In the genomic region with DNA sequence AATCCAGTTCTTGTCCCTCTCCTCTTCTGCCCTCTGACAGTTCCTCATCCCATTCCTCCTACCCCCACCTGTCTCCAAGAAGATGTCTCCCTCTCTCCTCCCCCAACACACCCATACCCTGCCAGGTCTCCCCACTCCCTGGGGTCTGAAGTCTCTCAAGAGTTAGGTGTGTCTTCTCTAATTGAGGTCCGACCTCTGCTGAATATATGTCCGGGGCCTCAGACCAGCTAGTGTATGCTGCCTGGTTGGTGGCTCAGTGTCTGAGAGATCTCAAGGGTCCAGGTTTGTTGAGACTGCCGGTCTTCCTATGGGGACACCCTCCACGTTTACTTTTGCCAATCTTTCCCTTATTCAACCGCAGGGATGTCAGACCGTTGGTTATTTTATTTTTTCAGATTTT, we compare ENCODE assay signal across 17 mouse cellular contexts.
"Had no signal": no experiment of that assay in that cellular context is flagged by ENCODE, and none has a peak within 500 bp of the region (broad histone marks: within the 10 kb centered on the region; RNA-seq: fewer than 3 reads in every experiment).

No protein-coding gene starts in this region.

- H3K27me3 ChIP-seq: liver, embryonic 15.5 days; megakaryocyte, embryonic 14.5 days; midbrain, embryonic 13.5 days; midbrain, embryonic 15.5 days; neural tube, embryonic 12.5 days; stomach, embryonic 15.5 days had no signal

- H3K27ac ChIP-seq: liver, embryonic 15.5 days; macrophage; midbrain, embryonic 13.5 days; midbrain, embryonic 15.5 days; neural tube, embryonic 12.5 days; stomach, embryonic 15.5 days; stomach, postnatal 0 days had no signal

- H3K9ac ChIP-seq: liver, embryonic 15.5 days; liver, postnatal 0 days; midbrain, embryonic 13.5 days; midbrain, embryonic 15.5 days; neural tube, embryonic 12.5 days; stomach, embryonic 15.5 days had no signal

- DNase-seq: liver, postnatal 0 days; lung, adult 2 months; lung, postnatal 10 days; lung, postnatal 36 days; right cerebral cortex, postnatal 14 days; thymus, adult 2 months; thymus, postnatal 25 days; thymus, postnatal 4 days had no signal

- H3K9me3 ChIP-seq: liver, embryonic 15.5 days; midbrain, embryonic 13.5 days; midbrain, embryonic 15.5 days; neural tube, embryonic 12.5 days; stomach, embryonic 15.5 days had no signal

- ATAC-seq: liver, postnatal 0 days; midbrain, embryonic 13.5 days; midbrain, embryonic 15.5 days had no signal

- H3K4me2 ChIP-seq: liver, embryonic 15.5 days; midbrain, embryonic 11.5 days; midbrain, embryonic 13.5 days; midbrain, embryonic 15.5 days; neural tube, embryonic 12.5 days; stomach, embryonic 15.5 days had no signal

- H3K36me3 ChIP-seq: liver, embryonic 15.5 days; midbrain, embryonic 13.5 days; midbrain, embryonic 15.5 days; neural tube, embryonic 12.5 days; stomach, embryonic 15.5 days had no signal

- H3K4me1 ChIP-seq: liver, embryonic 15.5 days; megakaryocyte, embryonic 14.5 days; midbrain, embryonic 13.5 days; midbrain, embryonic 15.5 days; neural tube, embryonic 12.5 days; stomach, embryonic 15.5 days had no signal

- H3K4me3 ChIP-seq: liver, embryonic 15.5 days; megakaryocyte, embryonic 14.5 days; midbrain, embryonic 13.5 days; midbrain, embryonic 15.5 days; neural tube, embryonic 12.5 days; stomach, embryonic 15.5 days had no signal
